Mouse (Mus musculus): Measurements from ENCODE around the gene Atf5. TPM values are rescaled to one million over a fixed set of nuclear protein-coding genes. Genes with fewer than 3 reads are reported as not detected.

Gene Atf5
- polyA plus RNA-seq, 1 experiment from 2014 or later: 3.4 TPM

DNA sequence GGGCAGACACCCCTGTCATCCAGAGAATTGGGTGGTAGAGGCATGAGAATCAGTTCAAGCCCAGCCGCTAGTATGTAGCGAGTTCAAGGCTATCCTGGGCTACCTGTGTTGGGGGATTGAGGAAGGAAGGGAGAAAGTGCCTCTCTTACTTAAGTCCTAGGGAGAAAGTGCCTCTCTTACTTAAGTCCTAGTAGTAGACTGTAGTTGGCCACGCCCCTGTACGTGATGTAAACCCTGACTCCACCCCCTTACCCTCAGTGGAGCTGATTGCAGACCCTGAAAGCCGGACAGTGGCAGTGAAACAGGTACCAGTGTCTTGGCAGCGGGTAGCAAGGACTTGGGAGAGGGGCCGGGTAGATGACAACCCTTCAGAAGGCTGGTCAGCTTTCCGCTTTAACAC, 41.4 kb upstream of the Atf5 start:
- Histone ChIP-seq H3K4me2 (ENCODE audit: low read length) (peak overlapping the region; percentile 61), H3K4me3 (replicated peaks; ENCODE audit: low read length) (peak overlapping the region; percentile 67), H3K9me3 (ENCODE audit: control insufficient read depth, low read length) (no peaks in the 10 kb centered on the region), H3K9ac (replicated peaks; ENCODE audit: low read depth, low read length) (peak overlapping the region; percentile 79), H3K36me3 (ENCODE audit: control insufficient read depth, insufficient read depth) (peaks cover 11% of the 10 kb centered on the region), H3K4me1 (replicated peaks; ENCODE audit: control insufficient read depth, insufficient read depth, low read length) (peaks cover 44% of the 10 kb centered on the region), H3K27ac (ENCODE audit: low read length) (no peak overlapping the region), H3K27me3 (replicated peaks; ENCODE audit: control insufficient read depth, insufficient read depth, low read length) (no peaks in the 10 kb centered on the region)
- WGBS: 25% methylated on average over 8 of the region's 8 CpGs
- ATAC-seq: no peak

- peak within 1 kb of the TSS; percentile 61 for H3K4me2 ChIP-seq (ENCODE audit: low read length)
- ATAC-seq: peak; percentile 69
- H3K4me3 ChIP-seq (replicated peaks; ENCODE audit: low read length): peak within 1 kb of the TSS; percentile 67
- peak within 1 kb of the TSS; percentile 87 for H3K27ac ChIP-seq (ENCODE audit: low read length)
- H3K36me3 ChIP-seq (ENCODE audit: control insufficient read depth, insufficient read depth): peaks cover 4% of the 10 kb centered on the region; the same call in 1 of the 2 replicates
- peaks cover 44% of the 10 kb centered on the region for H3K4me1 ChIP-seq (replicated peaks; ENCODE audit: control insufficient read depth, insufficient read depth, low read length)
- H3K27me3 ChIP-seq (replicated peaks; ENCODE audit: control insufficient read depth, insufficient read depth, low read length): no peaks in the 10 kb centered on the region
- WGBS: under 1% methylated on average over 32 of the region's 32 CpGs
- no peaks in the 10 kb centered on the region for H3K9me3 ChIP-seq (ENCODE audit: control insufficient read depth, low read length)
- peak within 1 kb of the TSS; percentile 79 for H3K9ac ChIP-seq (replicated peaks; ENCODE audit: low read depth, low read length)
Measured at GRCm38 (mm10) chr7:44857042-44857552, 40.6 kb upstream of the Atf5 start, which contains the start of gene Pnkp. Gene Pnkp, plus strand, starts transcription at chr7:44857139.

DNA sequence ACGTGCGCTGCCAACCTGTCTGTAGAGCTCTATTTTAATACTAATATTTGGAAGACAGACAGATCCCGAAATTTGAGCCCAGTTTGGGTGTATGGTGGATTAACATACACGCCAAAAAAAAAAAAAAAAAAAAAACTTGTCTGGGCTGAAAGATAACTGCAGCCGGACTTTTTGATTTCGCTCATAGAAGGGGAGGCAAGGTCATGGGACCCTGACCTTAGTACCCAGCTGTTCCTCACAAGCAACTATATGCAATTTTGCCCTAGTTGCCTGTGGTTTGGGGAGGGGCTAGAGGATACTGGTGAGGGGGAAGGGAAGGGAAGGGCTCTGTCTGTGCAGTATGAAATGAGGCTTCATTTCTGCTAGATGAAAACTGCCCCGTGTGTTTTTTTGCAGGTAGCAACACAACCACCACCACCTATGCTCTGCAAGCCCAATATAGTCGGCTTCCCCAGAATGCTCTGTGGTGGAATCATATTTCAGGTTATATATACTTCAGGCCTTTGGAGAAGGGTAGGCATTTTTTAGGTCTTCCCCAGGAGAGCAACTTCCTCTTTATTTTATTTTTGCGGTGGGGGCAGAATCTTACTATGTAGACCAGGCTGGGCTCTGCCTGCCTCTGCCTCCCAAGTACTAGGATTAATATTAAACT, 39.9 kb upstream of the Atf5 start:
- Histone ChIP-seq H3K27ac (ENCODE audit: low read length) (peak overlapping the region; percentile 87; the same call in 1 of the 2 replicates), H3K9me3 (ENCODE audit: control insufficient read depth, low read length) (no peaks in the 10 kb centered on the region), H3K4me3 (replicated peaks; ENCODE audit: low read length) (peak overlapping the region; percentile 67), H3K36me3 (ENCODE audit: control insufficient read depth, insufficient read depth) (peaks cover 4% of the 10 kb centered on the region; the same call in 1 of the 2 replicates), H3K9ac (replicated peaks; ENCODE audit: low read depth, low read length) (no peak overlapping the region), H3K27me3 (replicated peaks; ENCODE audit: control insufficient read depth, insufficient read depth, low read length) (no peaks in the 10 kb centered on the region), H3K4me2 (ENCODE audit: low read length) (peak overlapping the region; percentile 61), H3K4me1 (replicated peaks; ENCODE audit: control insufficient read depth, insufficient read depth, low read length) (peaks cover 44% of the 10 kb centered on the region)
- 0 out of 2 replicates have a peak, but pooled peaks have one; percentile 3 for ATAC-seq
- WGBS: 69% methylated on average over 9 of the region's 9 CpGs

- peaks cover 4% of the 10 kb centered on the region; the same call in 1 of the 2 replicates for H3K36me3 ChIP-seq (ENCODE audit: control insufficient read depth, insufficient read depth)
- 31% methylated on average over 10 of the region's 10 CpGs for WGBS
- peak overlapping the region; percentile 78 for H3K4me2 ChIP-seq (ENCODE audit: low read length)
- peaks cover 47% of the 10 kb centered on the region for H3K4me1 ChIP-seq (replicated peaks; ENCODE audit: control insufficient read depth, insufficient read depth, low read length)
- peak overlapping the region; percentile 89 for H3K27ac ChIP-seq (ENCODE audit: low read length)
- no peaks in the 10 kb centered on the region for H3K27me3 ChIP-seq (replicated peaks; ENCODE audit: control insufficient read depth, insufficient read depth, low read length)
- peak overlapping the region; percentile 50 for H3K4me3 ChIP-seq (replicated peaks; ENCODE audit: low read length)
- ATAC-seq: no peak
- H3K9ac ChIP-seq (replicated peaks; ENCODE audit: low read depth, low read length): peak overlapping the region; percentile 69
- H3K9me3 ChIP-seq (ENCODE audit: control insufficient read depth, low read length): no peaks in the 10 kb centered on the region
Measured at GRCm38 (mm10) chr7:44855036-44855435, 38.6 kb upstream of the Atf5 start.

DNA sequence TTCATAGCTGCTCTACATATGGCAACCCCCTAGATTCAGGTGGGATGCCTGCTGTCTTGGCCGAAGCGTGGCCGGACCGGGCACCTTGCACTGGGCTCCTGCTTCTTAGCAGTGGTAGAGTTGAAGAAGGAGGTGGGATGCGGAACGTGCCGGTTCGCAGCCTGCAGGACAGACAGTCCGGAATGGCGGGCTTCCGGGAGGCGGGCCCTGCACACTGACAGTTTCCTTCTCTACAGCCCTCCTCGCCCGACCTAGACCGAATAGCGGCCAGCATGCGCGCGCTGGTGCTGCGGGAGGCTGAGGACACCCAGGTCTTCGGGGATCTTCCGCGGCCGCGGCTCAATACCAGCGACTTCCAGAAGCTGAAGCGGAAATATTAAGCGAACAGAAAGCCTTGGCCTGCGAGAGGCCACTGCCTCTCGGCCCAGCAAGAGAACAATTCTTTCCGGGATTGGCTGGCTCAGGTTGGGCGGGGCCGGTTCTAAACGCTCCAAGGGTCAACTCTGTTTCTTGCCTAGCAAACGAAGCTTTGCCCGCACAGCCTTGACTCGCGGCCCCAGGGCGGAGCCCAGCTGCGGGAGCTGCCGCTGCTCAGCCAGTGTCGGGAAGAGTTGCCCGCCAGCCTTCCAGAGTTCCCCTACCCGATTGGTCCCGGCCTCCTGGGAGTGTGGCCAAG, 38.0 kb upstream of the Atf5 start:
- no peaks in the 10 kb centered on the region for H3K27me3 ChIP-seq (replicated peaks; ENCODE audit: control insufficient read depth, insufficient read depth, low read length)
- peak overlapping the region; percentile 89 for H3K27ac ChIP-seq (ENCODE audit: low read length)
- peak overlapping the region; percentile 50 for H3K4me3 ChIP-seq (replicated peaks; ENCODE audit: low read length)
- WGBS: 4% methylated on average over 45 of the region's 45 CpGs
- H3K9me3 ChIP-seq (ENCODE audit: control insufficient read depth, low read length): no peaks in the 10 kb centered on the region
- H3K4me1 ChIP-seq (replicated peaks; ENCODE audit: control insufficient read depth, insufficient read depth, low read length): peaks cover 47% of the 10 kb centered on the region
- peak overlapping the region; percentile 69 for H3K9ac ChIP-seq (replicated peaks; ENCODE audit: low read depth, low read length)
- peak overlapping the region; percentile 78 for H3K4me2 ChIP-seq (ENCODE audit: low read length)
- peak; percentile 10; the same call in 1 of the 2 replicates for ATAC-seq
- H3K36me3 ChIP-seq (ENCODE audit: control insufficient read depth, insufficient read depth): peaks cover 4% of the 10 kb centered on the region; the same call in 1 of the 2 replicates

- 28% methylated on average over 26 of the region's 26 CpGs for WGBS
- H3K4me3 ChIP-seq (replicated peaks; ENCODE audit: low read length): peak overlapping the region; percentile 50
- ATAC-seq: no peak
- no peaks in the 10 kb centered on the region for H3K9me3 ChIP-seq (ENCODE audit: control insufficient read depth, low read length)
- peak overlapping the region; percentile 69 for H3K9ac ChIP-seq (replicated peaks; ENCODE audit: low read depth, low read length)
- peak overlapping the region; percentile 89 for H3K27ac ChIP-seq (ENCODE audit: low read length)
- H3K27me3 ChIP-seq (replicated peaks; ENCODE audit: control insufficient read depth, insufficient read depth, low read length): no peaks in the 10 kb centered on the region
- peak overlapping the region; percentile 78 for H3K4me2 ChIP-seq (ENCODE audit: low read length)
- peaks cover 47% of the 10 kb centered on the region for H3K4me1 ChIP-seq (replicated peaks; ENCODE audit: control insufficient read depth, insufficient read depth, low read length)
- H3K36me3 ChIP-seq (ENCODE audit: control insufficient read depth, insufficient read depth): peaks cover 4% of the 10 kb centered on the region; the same call in 1 of the 2 replicates
Measured at GRCm38 (mm10) chr7:44853596-44854355, 37.3 kb upstream of the Atf5 start.

GRCm38 (mm10) chr7:44853065-44853464, 36.6 kb upstream of the Atf5 start:
- H3K4me2 ChIP-seq (ENCODE audit: low read length): no peak overlapping the region
- H3K9me3 ChIP-seq (ENCODE audit: control insufficient read depth, low read length): no peaks in the 10 kb centered on the region
- H3K4me3 ChIP-seq (replicated peaks; ENCODE audit: low read length): no peak overlapping the region
- no peak overlapping the region for H3K27ac ChIP-seq (ENCODE audit: low read length)
- peaks cover 42% of the 10 kb centered on the region for H3K4me1 ChIP-seq (replicated peaks; ENCODE audit: control insufficient read depth, insufficient read depth, low read length)
- no peaks in the 10 kb centered on the region for H3K27me3 ChIP-seq (replicated peaks; ENCODE audit: control insufficient read depth, insufficient read depth, low read length)
- no peak overlapping the region for H3K9ac ChIP-seq (replicated peaks; ENCODE audit: low read depth, low read length)
- ATAC-seq: no peak
- 90% methylated on average over 2 of the region's 2 CpGs for WGBS
- peaks cover 4% of the 10 kb centered on the region; the same call in 1 of the 2 replicates for H3K36me3 ChIP-seq (ENCODE audit: control insufficient read depth, insufficient read depth)

- H3K27me3 ChIP-seq (replicated peaks; ENCODE audit: control insufficient read depth, insufficient read depth, low read length): no peaks in the 10 kb centered on the region
Measured at GRCm38 (mm10) chr7:44852259-44853027, 36.0 kb upstream of the Atf5 start.

More at GRCm38 (mm10) chr7:44852259-44853027, 36.0 kb upstream of the Atf5 start:
- H3K4me1 ChIP-seq (replicated peaks; ENCODE audit: control insufficient read depth, insufficient read depth, low read length): peaks cover 42% of the 10 kb centered on the region
- no peak overlapping the region for H3K4me3 ChIP-seq (replicated peaks; ENCODE audit: low read length)
- no peaks in the 10 kb centered on the region for H3K9me3 ChIP-seq (ENCODE audit: control insufficient read depth, low read length)
- H3K27ac ChIP-seq (ENCODE audit: low read length): no peak overlapping the region
- peaks cover 4% of the 10 kb centered on the region; the same call in 1 of the 2 replicates for H3K36me3 ChIP-seq (ENCODE audit: control insufficient read depth, insufficient read depth)
- WGBS: 91% methylated on average over 36 of the region's 36 CpGs
- ATAC-seq: no peak
- no peak overlapping the region for H3K9ac ChIP-seq (replicated peaks; ENCODE audit: low read depth, low read length)
- H3K4me2 ChIP-seq (ENCODE audit: low read length): no peak overlapping the region

All from forebrain, embryonic 16.5 days (tissue).